Mouse (Mus musculus): ENCODE measurements around the gene Arl6ip4. TPM values are rescaled to one million over a fixed set of nuclear protein-coding genes. Genes with fewer than 3 reads are reported as not detected.

Gene Arl6ip4
- polyA plus RNA-seq (2017; shearing (Covaris generic)), result 110 TPM

DNA sequence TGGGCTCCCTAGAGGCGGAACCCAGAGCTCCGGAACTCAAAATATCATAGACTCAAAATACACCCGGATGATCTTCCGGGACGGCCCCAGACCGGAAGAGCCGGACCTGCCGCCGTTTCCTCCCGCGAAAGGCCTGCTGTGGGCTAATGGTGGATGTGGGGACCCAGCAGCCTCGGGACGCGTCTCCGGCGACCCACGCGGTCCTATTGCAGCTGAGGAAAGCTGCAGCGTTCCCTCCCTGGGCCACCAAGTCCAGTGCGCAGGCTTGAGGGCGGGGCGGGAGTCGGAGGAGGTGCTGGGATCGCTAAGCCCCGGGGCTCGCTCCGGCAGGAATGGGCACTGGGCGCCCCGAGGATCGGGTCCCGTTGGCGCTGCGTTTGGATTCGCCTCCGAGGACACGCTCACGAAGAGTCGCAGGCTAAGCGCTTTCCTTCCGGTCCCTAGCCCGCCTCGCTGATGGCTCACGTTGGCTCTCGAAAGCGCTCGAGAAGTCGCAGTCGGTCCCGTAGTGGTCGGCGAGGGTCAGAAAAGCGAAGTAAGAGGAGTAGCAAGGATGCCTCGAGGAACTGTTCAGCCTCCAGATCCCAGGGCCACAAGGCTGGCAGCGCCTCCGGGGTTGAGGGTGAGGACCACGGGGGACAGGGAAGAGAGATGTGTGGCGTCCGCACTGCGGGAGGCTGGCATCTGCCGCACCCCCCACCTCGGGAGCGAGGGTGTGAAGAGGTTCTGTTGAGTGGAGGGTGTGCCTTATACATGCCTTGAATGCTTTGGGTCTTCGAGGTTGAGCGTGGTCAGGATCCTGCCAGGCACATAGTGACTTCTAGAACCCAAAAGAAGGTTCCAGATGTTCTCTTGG lies at the start of gene Arl6ip4:
Gene Arl6ip4 (plus strand): TSS at position 100 of the 856 bp plus-strand sequence.

DNA sequence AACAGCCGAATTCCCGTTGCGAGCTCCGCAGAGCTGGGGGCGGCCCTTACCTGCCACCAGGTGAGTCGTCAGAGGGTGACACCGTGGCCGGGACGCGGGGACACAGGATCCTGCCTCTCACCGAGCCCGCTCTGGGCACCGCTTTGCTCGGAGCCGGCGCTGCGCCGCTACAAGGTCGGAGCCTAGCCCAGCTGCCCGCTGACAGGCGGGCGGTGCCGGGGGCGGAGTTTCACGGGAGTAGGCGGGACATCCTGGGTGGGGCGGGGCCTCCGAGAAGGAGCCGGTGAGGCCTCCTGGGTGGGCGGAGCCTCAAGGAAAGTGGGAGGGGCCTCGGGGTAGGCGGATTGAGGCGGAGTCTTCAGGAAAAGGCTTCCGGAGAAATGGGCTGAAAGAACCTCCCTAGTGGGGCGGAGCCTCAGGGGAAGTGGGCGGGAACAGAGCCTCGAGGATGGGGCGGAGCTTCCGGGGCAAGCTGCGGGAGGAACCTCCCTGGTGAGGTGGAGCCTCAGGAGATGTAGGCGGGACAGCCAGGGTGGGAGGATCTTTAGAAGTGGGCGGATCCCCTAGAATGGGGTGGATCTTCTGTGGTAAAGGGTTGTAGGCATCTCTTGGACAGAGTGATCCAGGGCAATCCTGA lies 20.2 kb upstream of the Arl6ip4 start, which contains the start of gene Abcb9:
Gene Abcb9 (minus strand): TSS at position 203 of the 637 bp plus-strand sequence.

DNA sequence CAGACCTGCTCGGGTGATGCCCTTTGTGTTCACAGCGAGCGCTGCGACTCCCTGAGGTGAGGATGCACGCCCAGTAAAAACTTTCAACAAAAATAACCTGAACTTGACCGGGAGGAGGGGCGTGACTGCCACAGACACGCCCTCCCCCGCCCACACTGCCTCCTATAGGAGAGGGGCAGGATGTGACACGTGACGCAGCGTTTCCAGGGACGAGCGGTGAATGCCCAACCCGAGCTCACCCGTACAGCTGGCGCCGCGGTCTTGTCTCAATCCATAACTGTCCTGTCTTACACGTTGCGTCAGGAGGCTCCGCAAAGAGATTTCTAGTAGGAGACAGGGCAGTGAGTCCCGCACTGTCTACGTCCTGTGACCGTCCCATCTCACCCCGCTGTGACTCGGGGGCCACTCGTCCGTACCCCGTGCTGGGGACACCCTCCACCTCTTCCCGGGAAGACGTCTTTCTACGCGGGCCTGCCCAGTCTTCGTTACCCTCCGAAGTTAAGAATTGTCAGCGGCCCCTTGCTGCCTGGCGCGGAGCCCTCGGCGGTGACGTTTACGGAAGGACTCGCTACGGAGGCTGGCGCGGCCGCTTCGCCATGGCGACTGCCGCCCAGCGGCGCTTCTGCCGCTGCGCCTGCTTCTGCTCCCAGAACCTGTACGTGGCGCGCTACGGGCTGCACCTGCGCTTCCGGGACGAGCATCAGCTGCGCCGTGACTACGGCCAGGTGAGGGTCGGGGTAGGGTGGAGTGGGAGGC lies 4.0 kb upstream of the Arl6ip4 start, which contains the start of gene Ogfod2:
Gene Ogfod2 (plus strand): TSS at position 556 of the 756 bp plus-strand sequence.

Other genes starting within 250 kb of the Arl6ip4 start
- gene Hcar1, start 236.1 kb upstream of the Arl6ip4 start, polyA plus RNA-seq (2017; shearing (Covaris generic)), result not detected
- 106 TPM for gene Denr, start 208.9 kb upstream of the Arl6ip4 start, polyA plus RNA-seq (2017; shearing (Covaris generic))
- gene Gm43518, start 188.7 kb upstream of the Arl6ip4 start, polyA plus RNA-seq (2017; shearing (Covaris generic)), result 5.3 TPM
- gene Ccdc62, start 185.4 kb upstream of the Arl6ip4 start, polyA plus RNA-seq (2017; shearing (Covaris generic)), result 7.5 TPM
- gene Hip1r, start 142.5 kb upstream of the Arl6ip4 start, polyA plus RNA-seq (2017; shearing (Covaris generic)), result 77.8 TPM
- 62.1 TPM for gene Vps37b, start 83.8 kb upstream of the Arl6ip4 start, polyA plus RNA-seq (2017; shearing (Covaris generic))
- 58.8 TPM for gene Abcb9, start 20.3 kb upstream of the Arl6ip4 start, polyA plus RNA-seq (2017; shearing (Covaris generic))
- 37.3 TPM for gene Ogfod2, start 3.8 kb upstream of the Arl6ip4 start, polyA plus RNA-seq (2017; shearing (Covaris generic))
- gene Pitpnm2, start 133.7 kb downstream of the Arl6ip4 start, polyA plus RNA-seq (2017; shearing (Covaris generic)), result 11.9 TPM
- 28.1 TPM for gene Mphosph9, start 211.9 kb downstream of the Arl6ip4 start, polyA plus RNA-seq (2017; shearing (Covaris generic))
- gene 2810006K23Rik, start 212.0 kb downstream of the Arl6ip4 start, polyA plus RNA-seq (2017; shearing (Covaris generic)), result 14.1 TPM
- 6.1 TPM for gene Cdk2ap1, start 247.0 kb downstream of the Arl6ip4 start, polyA plus RNA-seq (2017; shearing (Covaris generic))

Measured in inflammation-experienced regulatory T-cells, adult 16 weeks (primary cell).